Mouse (Mus musculus): ENCODE measurements around the gene Itih5. TPM values are rescaled to one million over a fixed set of nuclear protein-coding genes. Genes with fewer than 3 reads are reported as not detected.

Gene Itih5
- total and polyA plus RNA-seq, 2 experiments from 2014 or later, result 7.4 to 42.9 TPM

- ATAC-seq (ENCODE audit: insufficient read depth, low read depth) (no peak), DNase-seq (ENCODE audit: low spot score) (no peak)
- Histone ChIP-seq H3K27ac (ENCODE audit: low read depth) (no peak overlapping the region), H3K9me3 (replicated peaks; ENCODE audit: control insufficient read depth, low read length) (no peaks in the 10 kb centered on the region), H3K9ac (replicated peaks; ENCODE audit: low read depth, low read length) (no peak overlapping the region), H3K36me3 (replicated peaks; ENCODE audit: control insufficient read depth, insufficient read depth, low read length) (no peaks in the 10 kb centered on the region), H3K27me3 (ENCODE audit: control insufficient read depth, insufficient read depth, low read length) (no peaks in the 10 kb centered on the region), H3K4me2 (ENCODE audit: low read depth, low read length) (no peak overlapping the region), H3K4me3 (ENCODE audit: low read depth, low read length) (no peak overlapping the region), H3K4me1 (ENCODE audit: control insufficient read depth, insufficient read depth) (no peaks in the 10 kb centered on the region)
- no peak for TF ChIP-seq CTCF (IDR thresholded peaks at IDR 0.05; ENCODE audit: low read depth)
- TF ChIP-seq EP300 (IDR thresholded peaks at IDR 0.05; ENCODE audit: low read depth), result no peak
- 82% methylated on average over 4 of the region's 4 CpGs for WGBS
Observed at GRCm38 (mm10) chr2:10126122-10126521, 27.2 kb upstream of the Itih5 start.

DNA sequence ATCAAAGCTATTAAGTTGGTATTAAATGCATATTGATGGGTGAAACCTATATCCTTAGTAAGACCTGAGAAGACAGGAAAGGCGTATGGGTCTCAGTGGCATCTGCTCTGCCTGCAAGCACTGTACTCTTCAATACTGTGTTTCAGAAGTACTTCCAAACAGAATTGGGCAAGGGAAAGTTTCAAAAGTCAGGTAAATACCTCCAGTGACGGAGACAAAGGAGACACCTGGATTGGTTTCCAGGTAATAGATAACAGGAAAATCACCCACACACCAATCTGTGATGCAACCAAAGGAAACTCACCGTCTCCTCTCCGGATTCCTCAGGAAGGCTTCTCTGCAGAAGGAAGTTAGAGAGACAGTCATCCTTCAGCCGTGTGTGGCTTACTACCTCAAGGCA is 25.9 kb upstream of the Itih5 start:
- Histone ChIP-seq H3K36me3 (replicated peaks; ENCODE audit: control insufficient read depth, insufficient read depth, low read length) (no peaks in the 10 kb centered on the region), H3K4me2 (ENCODE audit: low read depth, low read length) (no peak overlapping the region), H3K4me1 (ENCODE audit: control insufficient read depth, insufficient read depth) (no peaks in the 10 kb centered on the region), H3K27me3 (ENCODE audit: control insufficient read depth, insufficient read depth, low read length) (no peaks in the 10 kb centered on the region), H3K9me3 (replicated peaks; ENCODE audit: control insufficient read depth, low read length) (no peaks in the 10 kb centered on the region), H3K9ac (replicated peaks; ENCODE audit: low read depth, low read length) (no peak overlapping the region), H3K4me3 (ENCODE audit: low read depth, low read length) (no peak overlapping the region), H3K27ac (ENCODE audit: low read depth) (no peak overlapping the region)
- DNase-seq (ENCODE audit: low spot score), result no peak
- TF ChIP-seq CTCF (IDR thresholded peaks at IDR 0.05; ENCODE audit: low read depth) (no peak), EP300 (IDR thresholded peaks at IDR 0.05; ENCODE audit: low read depth) (no peak)
- WGBS, result 77% methylated on average over 5 of the region's 5 CpGs
- no peak for ATAC-seq (ENCODE audit: insufficient read depth, low read depth)

DNA sequence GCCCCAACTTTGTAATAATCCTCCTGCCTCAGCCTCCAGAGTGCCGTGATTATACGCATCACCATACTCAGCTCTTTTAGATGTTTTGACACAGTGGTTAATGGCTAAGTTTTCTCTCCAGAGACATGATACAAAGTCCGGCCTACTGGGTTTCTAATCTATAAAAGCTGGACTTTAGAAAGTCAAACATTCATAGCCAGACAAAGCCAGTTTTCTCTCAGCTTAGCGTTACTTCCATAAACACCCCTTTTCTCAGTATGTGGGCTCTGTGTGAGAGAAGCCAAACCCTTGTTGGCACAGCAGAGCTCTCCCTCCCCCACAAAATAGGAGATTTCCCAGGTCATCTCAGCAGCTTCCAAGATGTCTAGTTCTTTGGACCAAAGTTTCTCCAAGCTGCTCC is 24.8 kb upstream of the Itih5 start:
- H3K9me3 ChIP-seq (replicated peaks; ENCODE audit: control insufficient read depth, low read length), result no peaks in the 10 kb centered on the region
- DNase-seq (ENCODE audit: low spot score) (no peak), ATAC-seq (ENCODE audit: insufficient read depth, low read depth) (no peak)
- no peak for TF ChIP-seq EP300 (IDR thresholded peaks at IDR 0.05; ENCODE audit: low read depth)
- TF ChIP-seq CTCF (IDR thresholded peaks at IDR 0.05; ENCODE audit: low read depth), result no peak
- H3K9ac ChIP-seq (replicated peaks; ENCODE audit: low read depth, low read length), result no peak overlapping the region
- H3K4me2 ChIP-seq (ENCODE audit: low read depth, low read length), result no peak overlapping the region
- WGBS, result 80% methylated on average over 4 of the region's 4 CpGs
- no peak overlapping the region for H3K27ac ChIP-seq (ENCODE audit: low read depth)
- no peak overlapping the region for H3K4me3 ChIP-seq (ENCODE audit: low read depth, low read length)
- H3K36me3 ChIP-seq (replicated peaks; ENCODE audit: control insufficient read depth, insufficient read depth, low read length), result no peaks in the 10 kb centered on the region
- H3K27me3 ChIP-seq (ENCODE audit: control insufficient read depth, insufficient read depth, low read length), result no peaks in the 10 kb centered on the region
- no peaks in the 10 kb centered on the region for H3K4me1 ChIP-seq (ENCODE audit: control insufficient read depth, insufficient read depth)

DNA sequence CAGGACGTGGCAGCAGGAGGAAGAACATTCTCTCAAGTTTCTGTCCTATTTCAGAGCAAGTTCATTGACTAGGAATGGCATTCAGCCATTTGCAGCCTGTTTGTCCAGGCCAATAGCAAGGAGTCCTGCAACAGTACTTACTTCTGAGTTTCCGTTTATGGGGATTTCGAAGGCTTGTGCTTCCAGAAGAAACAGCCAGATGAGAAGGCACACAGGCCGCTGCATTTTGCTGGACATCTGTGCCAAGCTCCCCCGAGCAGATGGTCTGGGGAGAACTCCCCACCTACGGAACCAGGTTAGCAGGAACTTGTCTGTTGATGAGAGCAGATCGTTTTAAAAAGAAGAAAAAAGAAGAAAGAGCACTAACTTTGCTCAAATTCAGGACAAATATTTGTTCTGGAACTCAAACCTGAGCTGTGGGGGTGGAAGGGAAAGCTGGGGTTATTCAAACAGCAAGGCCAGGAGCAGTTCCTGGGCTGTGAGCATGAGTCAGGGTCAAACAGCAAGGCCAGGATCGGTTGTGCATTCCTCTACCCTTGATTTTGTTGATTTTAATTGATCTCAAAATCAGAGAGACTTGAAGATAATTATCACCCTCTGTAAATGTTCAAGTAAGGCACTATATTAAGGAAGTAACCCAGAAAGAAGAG is 22.9 kb upstream of the Itih5 start:
- ATAC-seq (ENCODE audit: insufficient read depth, low read depth), result no peak
- no peaks in the 10 kb centered on the region for H3K36me3 ChIP-seq (replicated peaks; ENCODE audit: control insufficient read depth, insufficient read depth, low read length)

GRCm38 (mm10) chr2:10131296-10131695 is 22.1 kb upstream of the Itih5 start, which contains the start of gene Itih2:
TSS of gene Itih2 (minus strand) at chr2:10131396.
- WGBS, result 79% methylated on average over 4 of the region's 4 CpGs

More for the DNA sequence above, 22.9 kb upstream of the Itih5 start:
- Histone ChIP-seq H3K9me3 (replicated peaks; ENCODE audit: control insufficient read depth, low read length) (no peaks in the 10 kb centered on the region), H3K4me1 (ENCODE audit: control insufficient read depth, insufficient read depth) (no peaks in the 10 kb centered on the region), H3K4me3 (ENCODE audit: low read depth, low read length) (no peak overlapping the region), H3K4me2 (ENCODE audit: low read depth, low read length) (no peak overlapping the region), H3K27me3 (ENCODE audit: control insufficient read depth, insufficient read depth, low read length) (no peaks in the 10 kb centered on the region), H3K9ac (replicated peaks; ENCODE audit: low read depth, low read length) (no peak overlapping the region), H3K27ac (ENCODE audit: low read depth) (no peak overlapping the region)
- no peak for TF ChIP-seq EP300 (IDR thresholded peaks at IDR 0.05; ENCODE audit: low read depth)
- no peak for TF ChIP-seq CTCF (IDR thresholded peaks at IDR 0.05; ENCODE audit: low read depth)
- no peak for DNase-seq (ENCODE audit: low spot score)
- 54% methylated on average over 8 of the region's 8 CpGs for WGBS

GRCm38 (mm10) chr2:10132128-10132527 is 21.2 kb upstream of the Itih5 start:
- Histone ChIP-seq H3K9me3 (replicated peaks; ENCODE audit: control insufficient read depth, low read length) (no peaks in the 10 kb centered on the region), H3K4me1 (ENCODE audit: control insufficient read depth, insufficient read depth) (no peaks in the 10 kb centered on the region), H3K36me3 (replicated peaks; ENCODE audit: control insufficient read depth, insufficient read depth, low read length) (no peaks in the 10 kb centered on the region), H3K27ac (ENCODE audit: low read depth) (no peak overlapping the region), H3K27me3 (ENCODE audit: control insufficient read depth, insufficient read depth, low read length) (no peaks in the 10 kb centered on the region), H3K4me3 (ENCODE audit: low read depth, low read length) (no peak overlapping the region), H3K9ac (replicated peaks; ENCODE audit: low read depth, low read length) (no peak overlapping the region), H3K4me2 (ENCODE audit: low read depth, low read length) (no peak overlapping the region)
- no peak for DNase-seq (ENCODE audit: low spot score)
- ATAC-seq (ENCODE audit: insufficient read depth, low read depth), result no peak
- WGBS, result 68% methylated on average over 1 of the region's 1 CpGs
- TF ChIP-seq CTCF (IDR thresholded peaks at IDR 0.05; ENCODE audit: low read depth) (no peak), EP300 (IDR thresholded peaks at IDR 0.05; ENCODE audit: low read depth) (no peak)

More at GRCm38 (mm10) chr2:10131296-10131695, 22.1 kb upstream of the Itih5 start, which contains the start of gene Itih2:
- H3K9me3 ChIP-seq (replicated peaks; ENCODE audit: control insufficient read depth, low read length), result no peaks in the 10 kb centered on the region
- TF ChIP-seq EP300 (IDR thresholded peaks at IDR 0.05; ENCODE audit: low read depth) (no peak), CTCF (IDR thresholded peaks at IDR 0.05; ENCODE audit: low read depth) (no peak)
- H3K9ac ChIP-seq (replicated peaks; ENCODE audit: low read depth, low read length), result no peak within 1 kb of the TSS
- H3K4me2 ChIP-seq (ENCODE audit: low read depth, low read length), result no peak within 1 kb of the TSS
- no peaks in the 10 kb centered on the region for H3K36me3 ChIP-seq (replicated peaks; ENCODE audit: control insufficient read depth, insufficient read depth, low read length)
- H3K27ac ChIP-seq (ENCODE audit: low read depth), result no peak within 1 kb of the TSS
- H3K4me3 ChIP-seq (ENCODE audit: low read depth, low read length), result no peak within 1 kb of the TSS
- ATAC-seq (ENCODE audit: insufficient read depth, low read depth) (no peak), DNase-seq (ENCODE audit: low spot score) (no peak)
- no peaks in the 10 kb centered on the region for H3K4me1 ChIP-seq (ENCODE audit: control insufficient read depth, insufficient read depth)
- H3K27me3 ChIP-seq (ENCODE audit: control insufficient read depth, insufficient read depth, low read length), result no peaks in the 10 kb centered on the region
